Mouse (Mus musculus) thymus, postnatal 4 days (tissue): ENCODE measurements around the gene Gucd1.
A peak's percentile ranks its signal among the peaks of the same experiment; 100 is the strongest.
"Not testable (repeated sequence)": the region's sequence is repeated elsewhere in the genome, so short reads cannot be mapped to it uniquely, and the experiment has no call there.

ENCODE experiments used
- DNase-seq: peaks from one replicate; pipeline ENCODE4 v3.0.0; 2021

Gene Gucd1

GRCm38 (mm10) chr10:75355341-75355740, 162.4 kb downstream of the Gucd1 start:
- no peak for DNase-seq

GRCm38 (mm10) chr10:75353838-75354241, 163.9 kb downstream of the Gucd1 start:
- not testable (repeated sequence) for DNase-seq

- DNase-seq, result no peak
These were observed 165.2 kb downstream of the Gucd1 start for GRCm38 (mm10) chr10:75352541-75352940.

GRCm38 (mm10) chr10:75350564-75350963, 167.2 kb downstream of the Gucd1 start:
- no peak for DNase-seq

GRCm38 (mm10) chr10:75345265-75345664, 172.5 kb downstream of the Gucd1 start:
- DNase-seq, result no peak

GRCm38 (mm10) chr10:75344563-75344962, 173.2 kb downstream of the Gucd1 start:
- DNase-seq, result peak; percentile 34

- DNase-seq, result no peak
These were observed 175.8 kb downstream of the Gucd1 start for GRCm38 (mm10) chr10:75341936-75342335.

GRCm38 (mm10) chr10:75339377-75339776, 178.4 kb downstream of the Gucd1 start:
- DNase-seq, result no peak

- DNase-seq, result no peak
These were observed 178.9 kb downstream of the Gucd1 start for GRCm38 (mm10) chr10:75338852-75339251.

- no peak for DNase-seq
These were observed 180.5 kb downstream of the Gucd1 start for GRCm38 (mm10) chr10:75337231-75337630.

GRCm38 (mm10) chr10:75335075-75335474, 182.7 kb downstream of the Gucd1 start:
- DNase-seq, result no peak

- no peak for DNase-seq
These were observed 183.6 kb downstream of the Gucd1 start for GRCm38 (mm10) chr10:75334175-75334574.

- DNase-seq, result no peak
These were observed 184.5 kb downstream of the Gucd1 start for GRCm38 (mm10) chr10:75333176-75333776.

- DNase-seq, result no peak
These were observed 185.5 kb downstream of the Gucd1 start for GRCm38 (mm10) chr10:75332268-75332667.

GRCm38 (mm10) chr10:75328201-75328704, 189.5 kb downstream of the Gucd1 start:
- no peak for DNase-seq

GRCm38 (mm10) chr10:75327081-75327480, 190.7 kb downstream of the Gucd1 start:
- no peak for DNase-seq

GRCm38 (mm10) chr10:75326553-75326952, 191.2 kb downstream of the Gucd1 start:
- DNase-seq, result no peak

- DNase-seq, result no peak
These were observed 192.0 kb downstream of the Gucd1 start for GRCm38 (mm10) chr10:75325821-75326220.

- no peak for DNase-seq
These were observed 193.4 kb downstream of the Gucd1 start for GRCm38 (mm10) chr10:75324391-75324790.

- no peak for DNase-seq
These were observed 193.8 kb downstream of the Gucd1 start for GRCm38 (mm10) chr10:75323986-75324385.

- no peak for DNase-seq
These were observed 194.8 kb downstream of the Gucd1 start for GRCm38 (mm10) chr10:75322966-75323365.

GRCm38 (mm10) chr10:75320321-75320720, 197.5 kb downstream of the Gucd1 start:
- peak; percentile 70 for DNase-seq

GRCm38 (mm10) chr10:75318206-75318605, 199.6 kb downstream of the Gucd1 start:
- no peak for DNase-seq

- peak; percentile 93 for DNase-seq
These were observed 200.6 kb downstream of the Gucd1 start for GRCm38 (mm10) chr10:75316908-75317761.

- DNase-seq, result no peak
These were observed 201.1 kb downstream of the Gucd1 start, which contains the start of gene Adora2a for GRCm38 (mm10) chr10:75316872-75316907. Adora2a (plus strand) TSS chr10:75316877.
